Mouse (Mus musculus) MEL (cell line): ENCODE measurements around the gene Stum. TPM values are rescaled to one million over a fixed set of nuclear protein-coding genes. Genes with fewer than 3 reads are reported as not detected.

ENCODE experiments used
- DNase-seq: peaks from one replicate; pipeline ENCODE4 v3.0.0; 2011; ENCODE audit warnings: low read depth, low spot score
- H3K27ac ChIP-seq: 2 replicates; pipeline ENCODE4 v1.5.1; 2012; ENCODE audit warnings: low read depth, mild to moderate bottlenecking, control low read depth, low read length, moderate library complexity; ENCODE audit not compliant: control insufficient read depth
- H3K27me3 ChIP-seq, 2 experiments: fragments of 150-350 bp in 1 of 2; sonication (generic) in 1 of 2; 2 replicates each; pipeline ENCODE4 v1.6.1; 2012; ENCODE audit warnings: low read length in 2 of 2, mild to moderate bottlenecking in 2 of 2, improper control_type of control experiment in 1 of 2, moderate library complexity in 1 of 2; ENCODE audit not compliant: insufficient read depth in 2 of 2, control insufficient read depth in 1 of 2
- H3K36me3 ChIP-seq, 2 experiments: 2 replicates each; pipeline ENCODE4 v1.6.1; 2012 to 2014; ENCODE audit warnings: low read length in 2 of 2, improper control_type of control experiment in 1 of 2, inconsistent platforms in 1 of 2, mild to moderate bottlenecking in 1 of 2; ENCODE audit not compliant: insufficient read depth in 2 of 2, control insufficient read depth in 1 of 2
- H3K4me1 ChIP-seq, 2 experiments: fragments of 150-350 bp in 1 of 2; sonication (generic) in 1 of 2; 2 replicates each; pipeline ENCODE4 v1.6.1; 2012; ENCODE audit warnings: low read length in 2 of 2, improper control_type of control experiment in 1 of 2, mild to moderate bottlenecking in 1 of 2; ENCODE audit not compliant: insufficient read depth in 2 of 2, control insufficient read depth in 1 of 2
- H3K4me3 ChIP-seq, 2 experiments: fragments of 150-350 bp in 1 of 2; sonication (generic) in 1 of 2; 2 replicates each; pipeline ENCODE4 v1.5.1; 2012; ENCODE audit warnings: low read depth in 2 of 2, low read length in 2 of 2, mild to moderate bottlenecking in 2 of 2, moderate library complexity in 2 of 2, control low read depth in 1 of 2, improper control_type of control experiment in 1 of 2; ENCODE audit not compliant: control insufficient read depth in 1 of 2, insufficient read depth in 1 of 2
- H3K79me2 ChIP-seq: 2 replicates; pipeline ENCODE4 v1.6.1; 2012; ENCODE audit warnings: mild to moderate bottlenecking, low read length, moderate library complexity; ENCODE audit not compliant: control insufficient read depth, poor library complexity, insufficient read depth
- H3K9ac ChIP-seq: 2 replicates; pipeline ENCODE4 v1.6.1; 2012; ENCODE audit warnings: low read depth, mild to moderate bottlenecking, control low read depth, low read length, moderate library complexity; ENCODE audit not compliant: control insufficient read depth, poor library complexity, severe bottlenecking
- H3K9me3 ChIP-seq: fragments of 150-350 bp; sonication (generic); replicated peaks from 2 replicates; pipeline ENCODE4 v1.6.1; 2012; ENCODE audit warnings: mild to moderate bottlenecking, low read length, improper control_type of control experiment, moderate library complexity; ENCODE audit not compliant: insufficient read depth
- CHD2 ChIP-seq: IDR thresholded peaks from 2 replicates; pipeline ENCODE4 v1.6.1; 2011; ENCODE audit warnings: low read length, improper control_type of control experiment
- E2F4 ChIP-seq: IDR thresholded peaks from 2 replicates; pipeline ENCODE4 v1.6.1; 2011; ENCODE audit warnings: low read depth, low read length, improper control_type of control experiment, borderline replicate concordance
- ELF1 ChIP-seq: IDR thresholded peaks from 2 replicates; pipeline ENCODE4 v1.6.1; 2014; ENCODE audit warnings: low read depth, mild to moderate bottlenecking, inconsistent platforms, low read length, improper control_type of control experiment, moderate library complexity
- EP300 ChIP-seq, 2 experiments: IDR thresholded peaks; 2 replicates each; pipeline ENCODE4 v1.6.1; 2011; ENCODE audit warnings: improper control_type of control experiment in 2 of 2, low read length in 2 of 2, low read depth in 1 of 2, mild to moderate bottlenecking in 1 of 2
- ETS1 ChIP-seq: IDR thresholded peaks from 2 replicates; pipeline ENCODE4 v1.6.1; 2012; ENCODE audit warnings: low read depth, mild to moderate bottlenecking, inconsistent platforms, low read length, improper control_type of control experiment, moderate library complexity
- GABPA ChIP-seq: IDR thresholded peaks from 2 replicates; pipeline ENCODE4 v1.6.1; 2012; ENCODE audit warnings: low read depth, mild to moderate bottlenecking, inconsistent platforms, low read length, improper control_type of control experiment, moderate library complexity
- GATA1 ChIP-seq: IDR thresholded peaks from 2 replicates; pipeline ENCODE4 v1.6.1; 2011; ENCODE audit warnings: low read depth, low read length, improper control_type of control experiment
- JUND ChIP-seq: IDR thresholded peaks from 2 replicates; pipeline ENCODE4 v1.6.1; 2011; ENCODE audit warnings: low read depth, mild to moderate bottlenecking, improper control_type of control experiment, low read length
- KAT2A ChIP-seq: conservative IDR thresholded peaks from 2 replicates; pipeline ENCODE4 v1.6.1; 2012; ENCODE audit warnings: low read depth, low read length, improper control_type of control experiment, inconsistent platforms
- MAFK ChIP-seq: IDR thresholded peaks from 2 replicates; pipeline ENCODE4 v1.6.1; 2011; ENCODE audit warnings: low read depth, mild to moderate bottlenecking, low read length, improper control_type of control experiment, borderline replicate concordance
- MAX ChIP-seq: IDR thresholded peaks from 2 replicates; pipeline ENCODE4 v1.6.1; 2011; ENCODE audit warnings: low read length, improper control_type of control experiment
- MAZ ChIP-seq: IDR thresholded peaks from 2 replicates; pipeline ENCODE4 v1.6.1; 2012; ENCODE audit warnings: low read depth, mild to moderate bottlenecking, inconsistent platforms, low read length, improper control_type of control experiment
- MEF2A ChIP-seq: IDR thresholded peaks from 2 replicates; pipeline ENCODE4 v1.6.1; 2014; ENCODE audit warnings: low read depth, mild to moderate bottlenecking, inconsistent platforms, low read length, improper control_type of control experiment; ENCODE audit not compliant: poor library complexity, insufficient replicate concordance, severe bottlenecking; ENCODE audit errors: extremely low read depth
- POLR2A ChIP-seq, 2 experiments: IDR thresholded peaks; 2 replicates each; pipeline ENCODE4 v1.6.1; 2011 to 2012; ENCODE audit warnings: low read length in 2 of 2, mild to moderate bottlenecking in 2 of 2, control low read depth in 1 of 2, improper control_type of control experiment in 1 of 2, low read depth in 1 of 2, moderate library complexity in 1 of 2; ENCODE audit not compliant: control insufficient read depth in 1 of 2, insufficient read depth in 1 of 2, poor library complexity in 1 of 2
- RCOR1 ChIP-seq: IDR thresholded peaks from 2 replicates; pipeline ENCODE4 v1.6.1; 2012; ENCODE audit warnings: low read depth, mild to moderate bottlenecking, inconsistent platforms, low read length, improper control_type of control experiment
- SIN3A ChIP-seq: IDR thresholded peaks from 2 replicates; pipeline ENCODE4 v1.6.1; 2012; ENCODE audit warnings: low read length, improper control_type of control experiment, inconsistent platforms
- SMC3 ChIP-seq: IDR thresholded peaks from 2 replicates; pipeline ENCODE4 v1.6.1; 2011; ENCODE audit warnings: low read depth, low read length, improper control_type of control experiment
- TAL1 ChIP-seq: IDR thresholded peaks from 2 replicates; pipeline ENCODE4 v1.6.1; 2012; ENCODE audit warnings: mild to moderate bottlenecking, inconsistent platforms, low read length, moderate library complexity, mixed read lengths
- TCF12 ChIP-seq: IDR thresholded peaks from 2 replicates; pipeline ENCODE4 v1.6.1; 2014; ENCODE audit warnings: low read depth, mild to moderate bottlenecking, inconsistent platforms, low read length, improper control_type of control experiment, moderate library complexity
- UBTF ChIP-seq: IDR thresholded peaks from 2 replicates; pipeline ENCODE4 v1.6.1; 2012; ENCODE audit warnings: low read depth, mild to moderate bottlenecking, inconsistent platforms, low read length, improper control_type of control experiment, moderate library complexity, borderline replicate concordance; ENCODE audit not compliant: insufficient read depth
- USF2 ChIP-seq, 2 experiments: IDR thresholded peaks; 2 replicates each; pipeline ENCODE4 v1.6.1; 2011 to 2012; ENCODE audit warnings: improper control_type of control experiment in 2 of 2, low read length in 2 of 2, borderline replicate concordance in 1 of 2, inconsistent platforms in 1 of 2, low read depth in 1 of 2, mild to moderate bottlenecking in 1 of 2; ENCODE audit not compliant: insufficient read depth in 1 of 2
- polyA plus RNA-seq, 2 experiments: library from polyadenylated mRNA; stranded (reverse) in 1 of 2; unstranded in 1 of 2; fragments of >175 nt in 1 of 2; fragments of >200 nt in 1 of 2; gene quantifications; 2 replicates each; pipeline versions ENCODE4 v1.2.1 to v1.2.4; 2012; ENCODE audit warnings: low replicate concordance in 2 of 2, low read depth in 1 of 2; ENCODE audit not compliant: insufficient read length in 2 of 2, insufficient read depth in 1 of 2, missing spikeins in 1 of 2
- total RNA-seq: library from RNA; depleted of rRNA; stranded (reverse); fragments of 300-350 nt; gene quantifications from 2 replicates; pipeline ENCODE4 v1.2.3, GENCODE M21; 2012

Gene Stum
- total and polyA plus RNA-seq, 3 experiments, result not detected

DNA sequence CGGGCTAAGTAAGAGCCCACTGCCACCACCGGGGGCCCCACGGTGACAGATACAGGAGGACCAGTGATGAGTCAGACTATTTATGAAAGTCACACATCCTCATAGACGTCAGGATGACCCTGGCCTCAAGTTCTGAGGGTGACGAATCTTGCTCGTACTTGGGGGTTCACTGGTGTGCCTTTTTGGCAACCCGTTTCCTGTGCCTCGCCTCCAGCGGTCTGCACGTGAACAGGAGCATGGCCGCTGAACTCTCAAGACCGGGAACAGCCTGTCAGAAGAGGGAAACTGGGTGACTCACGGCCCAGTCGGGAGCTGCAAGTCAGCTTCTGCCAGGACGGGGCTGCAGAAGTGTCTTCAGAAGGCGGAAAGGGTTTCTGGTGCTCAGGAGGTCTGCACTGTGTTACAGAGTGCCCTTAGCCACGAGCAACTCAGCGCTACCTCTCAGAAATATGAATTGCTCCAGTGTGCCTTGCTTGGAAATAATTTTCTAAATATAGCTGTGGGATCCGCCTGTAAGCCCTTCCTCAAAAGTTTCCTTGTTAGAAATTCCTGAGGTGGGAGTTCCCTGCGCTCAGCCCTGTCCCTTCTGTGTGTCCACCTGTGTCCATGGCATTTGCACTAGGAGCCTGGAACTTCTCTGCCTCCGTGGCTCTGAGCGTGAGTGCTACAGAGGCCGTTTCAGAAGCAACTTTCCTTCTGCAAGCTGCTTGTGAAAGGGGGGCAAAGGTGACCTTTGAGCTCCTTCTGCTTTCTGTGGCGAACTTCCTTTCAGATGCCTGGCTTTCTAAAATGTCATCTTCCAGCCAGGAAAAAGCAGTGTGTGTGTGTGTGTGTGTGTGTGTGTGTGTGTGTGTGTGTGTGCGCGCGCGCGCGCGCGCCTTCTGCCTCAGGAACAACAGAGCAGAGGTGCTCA is 79.4 kb downstream of the Stum start:
- H3K27me3 ChIP-seq, result no peaks in the 10 kb centered on the region
- H3K9ac ChIP-seq, result no peak overlapping the region
- TF ChIP-seq RCOR1, result no peak
- no peak for TF ChIP-seq MAX
- TF ChIP-seq MAFK, result no peak
- no peak for TF ChIP-seq UBTF
- no peak for TF ChIP-seq MEF2A
- TF ChIP-seq KAT2A, result no peak
- no peak for TF ChIP-seq TAL1
- no peak for TF ChIP-seq SMC3
- no peak for TF ChIP-seq GATA1
- no peak for TF ChIP-seq CHD2
- TF ChIP-seq GABPA, result no peak
- TF ChIP-seq ELF1, result no peak
- TF ChIP-seq ETS1, result no peak
- no peak for TF ChIP-seq TCF12
- no peak for TF ChIP-seq MAZ
- no peak for TF ChIP-seq SIN3A
- TF ChIP-seq JUND, result no peak
- no peak for TF ChIP-seq EP300 (IDR thresholded peaks at IDR 0.05; ENCODE audit: low read depth in 1 of 2, low read length in 2 of 2)
- TF ChIP-seq, all 39 proteins: peak for 0
- H3K27ac ChIP-seq, result no peak overlapping the region
- H3K4me3 ChIP-seq, result no peak overlapping the region
- H3K79me2 ChIP-seq, result no peaks in the 10 kb centered on the region
- DNase-seq, result no peak
- no peaks in the 10 kb centered on the region for H3K4me1 ChIP-seq
- H3K36me3 ChIP-seq, result no peaks in the 10 kb centered on the region
- no peaks in the 10 kb centered on the region for H3K9me3 ChIP-seq

DNA sequence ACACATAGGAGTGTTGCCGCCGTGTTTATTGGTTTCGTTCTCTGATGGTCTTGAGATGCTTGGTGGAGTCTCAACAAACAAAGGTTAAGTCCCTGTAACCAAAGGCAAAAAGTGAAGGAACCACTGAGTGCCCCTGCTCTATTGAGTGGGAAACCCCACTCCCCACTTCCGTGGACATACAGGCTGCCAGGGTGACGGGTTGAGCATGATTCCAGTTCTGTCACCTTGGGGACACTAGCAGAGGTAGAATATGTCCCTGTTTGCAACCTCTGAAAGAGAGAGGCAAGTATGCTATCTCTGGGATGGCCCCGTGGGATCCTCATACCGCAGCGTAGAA is 80.0 kb downstream of the Stum start:
- no peaks in the 10 kb centered on the region for H3K36me3 ChIP-seq
- DNase-seq, result no peak
- no peaks in the 10 kb centered on the region for H3K9me3 ChIP-seq
- no peaks in the 10 kb centered on the region for H3K79me2 ChIP-seq
- no peaks in the 10 kb centered on the region for H3K4me1 ChIP-seq
- H3K27ac ChIP-seq, result no peak overlapping the region
- H3K9ac ChIP-seq, result no peak overlapping the region
- no peak for TF ChIP-seq USF2 (IDR thresholded peaks at IDR 0.05; ENCODE audit: borderline replicate concordance in 1 of 2, insufficient read depth in 1 of 2, low read depth in 1 of 2, low read length in 2 of 2)
- no peak for TF ChIP-seq UBTF
- no peak for TF ChIP-seq E2F4
- TF ChIP-seq MAX, result no peak
- TF ChIP-seq MAFK, result no peak
- no peak for TF ChIP-seq CHD2
- TF ChIP-seq POLR2A (IDR thresholded peaks at IDR 0.05; ENCODE audit: control insufficient read depth in 1 of 2, insufficient read depth in 1 of 2, low read depth in 1 of 2, low read length in 2 of 2, poor library complexity in 1 of 2), result no peak
- no peak for TF ChIP-seq TCF12
- TF ChIP-seq, all 39 proteins: peak for 0
- no peaks in the 10 kb centered on the region for H3K27me3 ChIP-seq
- H3K4me3 ChIP-seq, result no peak overlapping the region
